Mouse (Mus musculus) inflammation-experienced regulatory T-cells, adult 16 weeks (primary cell): ENCODE results near the gene Mapk8. TPM values are rescaled to one million over a fixed set of nuclear protein-coding genes. Genes with fewer than 3 reads are reported as not detected.

Source experiments
- polyA plus RNA-seq: library from polyadenylated mRNA; unstranded; fragments of 100-300 nt; shearing (Covaris generic); gene quantifications from one replicate; pipeline ENCODE4 v1.2.1, GENCODE M21; 2017

Gene Mapk8
- polyA plus RNA-seq: 7.6 TPM

DNA sequence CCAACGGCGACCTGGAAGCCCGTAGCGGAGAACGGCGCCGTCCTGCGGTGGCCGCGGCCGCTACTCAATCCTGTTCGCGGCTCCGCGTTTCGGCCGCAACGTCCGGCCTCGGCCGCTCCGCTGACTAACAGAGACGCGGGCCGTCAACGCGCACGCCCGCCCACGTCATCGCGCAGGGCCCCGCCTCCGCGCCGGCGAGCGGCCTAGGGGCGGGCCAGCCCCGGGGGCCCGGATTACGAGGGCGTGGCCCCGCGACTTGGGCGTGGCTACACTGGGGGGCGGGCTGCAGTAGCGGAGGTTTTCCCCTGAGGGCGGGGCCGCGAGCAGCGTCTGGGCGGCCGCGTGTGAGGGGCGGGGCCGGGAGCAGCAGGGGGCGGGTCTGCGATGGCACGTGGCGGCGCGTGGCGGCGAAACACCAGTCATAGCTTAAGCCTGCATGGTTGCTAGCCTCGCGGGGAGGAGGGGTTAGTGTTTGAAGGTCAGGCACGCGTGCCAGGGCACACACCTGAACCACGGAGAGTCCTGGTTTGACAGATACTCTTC, at the start of gene Mapk8:
TSS of gene Mapk8 (minus strand) at position 132 of the 543 bp plus-strand sequence.

GRCm38 (mm10) chr14:33471331-33471730, 24.4 kb upstream of the Mapk8 start, which contains the start of gene Frmpd2:
Gene Frmpd2 (plus strand): TSS chr14:33471696.

Other genes starting within 250 kb of the Mapk8 start
- 0.60 TPM for gene Arhgap22, start 233.1 kb downstream of the Mapk8 start, polyA plus RNA-seq
- not detected for gene Frmpd2, start 24.5 kb upstream of the Mapk8 start, polyA plus RNA-seq
- not detected for gene Ptpn20, start 142.0 kb upstream of the Mapk8 start, polyA plus RNA-seq